Mouse (Mus musculus) megakaryocyte progenitor cell, adult 5-6 weeks (primary cell): ENCODE measurements around the gene Ap4e1. TPM values are rescaled to one million over a fixed set of nuclear protein-coding genes. Genes with fewer than 3 reads are reported as not detected.
A peak's percentile ranks its signal among the peaks of the same experiment; 100 is the strongest.

ENCODE experiments used
- ATAC-seq: replicated peaks from 2 replicates; pipeline ENCODE4 v1.8.0; 2016; ENCODE audit warnings: mild to moderate bottlenecking, moderate TSS enrichment, inconsistent platforms; ENCODE audit not compliant: poor library complexity
- total RNA-seq, 2 experiments: library from RNA; stranded (forward) in 1 of 2; stranded (reverse) in 1 of 2; fragments of 157-497, 149-512 nt in 1 of 2; fragments of 200-1000 nt in 1 of 2; gene quantifications; 2 replicates each; pipeline versions ENCODE4 v1.2.3 to v1.2.4; 2015 to 2017

Gene Ap4e1
- total RNA-seq (2015) (8.3 and 10.6 TPM in 2 replicates), total RNA-seq (2017) (17.1 and 20.6 TPM in 2 replicates)

- peak; percentile 96 for ATAC-seq
These were observed at the start of gene Ap4e1 for GRCm38 (mm10) chr2:127008469-127008998. Ap4e1 (plus strand) TSS chr2:127008717.

DNA sequence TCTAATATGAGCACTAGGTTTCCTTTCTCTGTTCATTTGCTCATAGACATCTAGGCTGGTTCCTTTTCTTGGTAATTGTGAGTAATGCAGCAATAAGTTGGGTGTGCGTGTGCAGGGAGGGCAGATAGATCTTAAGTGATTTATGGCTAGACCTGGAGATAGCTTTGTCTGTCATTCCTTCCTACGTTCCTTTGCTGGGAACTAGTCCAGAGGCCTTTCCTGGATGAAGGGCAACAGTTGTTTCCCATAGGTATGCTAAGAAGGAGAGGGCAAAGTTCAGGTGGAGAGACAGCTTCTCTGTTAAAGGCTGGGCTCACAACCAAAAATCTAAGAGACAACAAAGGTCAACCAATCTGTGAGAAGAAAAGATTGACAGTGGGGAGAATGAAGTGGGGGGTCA is 46.8 kb upstream of the Ap4e1 start:
- ATAC-seq: no peak

DNA sequence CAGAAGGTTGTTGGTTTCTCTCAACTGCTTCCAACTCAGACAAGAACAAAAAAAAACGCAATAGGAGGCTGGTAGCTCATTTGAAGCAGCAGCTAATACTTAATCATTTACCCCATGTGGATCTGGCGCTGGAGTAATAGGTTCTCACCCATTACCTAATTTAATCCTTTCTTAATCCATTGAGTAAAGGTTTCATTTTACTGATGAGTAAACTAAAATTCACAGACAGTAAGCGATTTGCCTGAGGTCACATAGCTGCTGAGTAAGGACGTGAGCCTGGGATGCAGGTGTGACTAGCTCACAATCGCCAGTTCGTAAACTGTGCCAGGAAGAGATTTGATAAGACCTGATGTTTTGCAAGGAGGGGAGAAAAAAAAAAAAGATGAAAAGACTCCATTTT is 31.1 kb upstream of the Ap4e1 start:
- no peak for ATAC-seq

DNA sequence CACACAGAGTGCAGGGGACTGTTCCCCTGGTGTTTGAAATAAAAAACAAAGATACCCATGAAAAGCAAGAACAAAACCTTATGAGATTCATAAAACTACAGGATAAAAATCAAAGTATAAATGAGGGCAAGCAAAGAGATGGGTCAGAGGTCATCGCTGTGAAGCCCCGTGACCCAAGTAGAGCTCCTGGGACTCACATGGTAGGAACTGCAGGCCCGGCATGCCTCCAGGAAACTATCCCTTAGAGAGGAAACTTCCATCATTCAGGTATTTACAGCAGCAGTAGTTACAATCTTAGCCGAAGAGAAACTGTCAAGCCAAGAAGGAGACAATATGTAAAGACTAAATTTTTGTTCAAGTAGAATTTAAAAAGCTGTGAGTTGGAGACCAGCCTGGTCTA is 25.3 kb upstream of the Ap4e1 start:
- ATAC-seq: no peak

- ATAC-seq: no peak; the same call in 1 of the 2 replicates
These were observed 18.6 kb upstream of the Ap4e1 start for GRCm38 (mm10) chr2:126989919-126990318.

DNA sequence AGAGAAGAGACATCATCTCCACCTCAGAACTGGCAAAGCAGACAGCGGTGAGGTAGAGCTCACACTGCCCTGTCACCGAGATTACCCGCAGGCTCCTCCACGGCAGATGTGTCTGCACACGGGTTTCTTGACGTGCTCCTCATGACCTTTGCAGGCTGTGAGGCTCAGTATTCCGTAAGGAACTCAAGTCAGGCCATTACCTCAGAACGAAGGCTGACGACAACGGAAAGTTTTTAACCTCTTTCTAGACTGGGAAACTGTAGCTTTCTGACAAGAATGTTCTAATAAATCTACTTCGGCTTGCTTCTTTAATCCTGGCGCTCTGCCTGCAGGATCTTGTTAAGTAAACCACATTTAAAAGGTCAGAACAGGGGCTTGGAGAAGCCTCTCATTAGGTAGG is 15.8 kb upstream of the Ap4e1 start:
- ATAC-seq: no peak

DNA sequence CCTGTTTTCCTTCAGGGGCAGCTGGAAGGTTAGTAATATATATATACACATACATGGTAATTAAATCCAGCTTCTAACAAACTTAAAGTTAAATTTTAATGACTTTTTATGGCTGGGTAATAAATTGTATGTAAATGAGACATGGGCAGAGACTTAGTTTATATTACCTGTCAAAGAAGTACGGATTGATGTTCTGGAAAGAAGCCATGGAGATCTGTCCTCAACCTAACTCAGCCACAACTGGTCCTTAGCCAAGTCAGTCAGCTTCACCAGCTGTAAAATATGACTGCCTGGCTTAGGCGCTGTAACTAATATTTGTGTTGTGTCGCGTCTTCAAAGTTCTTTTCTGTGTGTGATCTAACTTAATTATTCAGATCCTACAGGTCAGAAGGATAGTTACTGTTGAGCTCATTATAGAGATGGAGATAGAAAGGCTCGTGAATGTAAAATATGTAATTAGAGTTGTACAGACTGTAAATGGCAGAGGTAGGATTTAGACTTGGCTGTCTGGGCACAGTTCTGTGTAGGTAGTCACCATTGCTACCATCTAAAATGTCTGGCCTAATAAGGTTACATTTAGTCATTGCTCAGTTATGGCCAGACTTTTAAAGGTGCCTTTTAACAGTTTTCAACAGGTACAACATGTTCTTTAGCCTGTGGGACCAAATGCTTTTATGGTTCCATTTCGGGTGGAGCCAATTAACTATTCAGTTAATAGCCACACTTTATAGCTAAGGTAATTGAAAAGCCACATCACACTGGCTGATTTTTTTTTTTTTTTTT is 13.9 kb upstream of the Ap4e1 start:
- no peak for ATAC-seq

- ATAC-seq: peak; percentile 92
These were observed 11.8 kb upstream of the Ap4e1 start for GRCm38 (mm10) chr2:126996737-126997136.

DNA sequence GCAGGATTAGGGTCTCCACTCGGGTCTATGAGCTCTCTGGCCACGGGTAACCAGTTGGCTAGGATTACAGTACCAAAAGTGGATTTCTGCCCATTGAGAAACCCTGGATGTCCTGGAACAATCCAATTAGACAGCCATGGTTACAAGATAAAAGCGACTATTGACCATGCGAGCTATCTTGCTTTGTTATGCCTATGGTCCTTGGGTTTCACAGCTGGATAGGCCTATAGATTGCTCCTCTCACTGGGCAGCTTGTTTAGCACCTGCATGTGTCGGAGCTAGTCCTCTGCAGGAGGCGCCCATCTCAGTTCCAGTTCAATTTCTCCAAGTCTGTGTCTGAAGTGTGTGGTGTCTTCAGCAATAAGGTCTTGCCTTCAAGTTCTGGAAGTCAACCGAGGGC is 10.3 kb upstream of the Ap4e1 start:
- ATAC-seq: no peak

GRCm38 (mm10) chr2:127000406-127001324 is 7.9 kb upstream of the Ap4e1 start:
- no peak for ATAC-seq

DNA sequence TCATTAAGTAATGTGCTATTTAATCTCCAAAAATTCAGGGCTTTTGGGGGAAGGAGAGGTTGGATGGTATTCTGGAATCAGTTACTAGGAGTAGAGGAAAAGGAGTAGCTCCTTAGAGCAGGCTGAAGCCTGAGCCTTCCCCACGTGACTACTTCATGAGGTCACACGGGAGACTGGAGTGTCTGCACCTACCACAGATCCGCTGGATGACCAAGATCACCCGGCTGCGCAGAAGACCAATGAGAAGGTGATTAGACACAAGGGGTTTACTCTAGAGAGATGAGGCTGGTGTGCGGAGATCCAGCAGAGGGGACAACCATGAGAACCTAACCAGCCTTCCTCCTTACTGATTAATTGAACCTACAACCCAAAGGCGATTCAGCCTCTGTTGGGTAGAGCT is 4.5 kb upstream of the Ap4e1 start:
- ATAC-seq: no peak

DNA sequence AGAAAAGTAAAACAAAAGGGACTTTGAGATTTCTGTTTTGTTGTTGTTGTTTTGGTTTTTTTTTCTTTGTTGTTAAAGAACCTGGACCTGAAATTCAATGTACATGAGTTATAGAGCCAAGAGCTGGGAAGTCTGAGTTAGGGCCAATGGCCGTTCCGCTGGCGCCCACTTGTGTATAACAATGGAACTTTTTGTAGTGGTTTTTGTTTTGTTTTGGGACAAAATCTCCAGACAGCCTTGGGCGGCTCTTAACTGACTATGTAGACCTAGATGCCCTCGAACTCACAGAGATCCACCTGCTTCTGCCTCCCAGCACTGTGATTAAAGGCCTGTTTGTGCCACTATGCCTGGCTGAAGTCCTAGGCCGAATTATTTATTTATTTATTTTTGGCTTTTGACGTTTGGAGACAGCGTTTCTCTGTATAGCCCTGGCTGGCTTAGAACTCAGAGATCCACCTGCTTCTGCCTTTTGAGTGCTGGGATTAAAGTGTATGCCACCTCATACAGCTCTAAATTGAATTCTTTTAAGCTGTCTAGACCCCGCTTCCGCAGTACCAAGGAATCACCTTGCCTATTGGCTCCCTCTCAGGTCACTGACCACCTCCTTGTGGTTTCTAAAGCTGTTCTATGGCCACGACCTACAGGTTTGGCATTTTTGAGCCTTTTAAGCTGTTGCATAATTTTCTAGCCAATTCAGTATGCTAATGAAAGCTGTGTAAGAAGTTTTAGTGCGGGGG is 1.7 kb upstream of the Ap4e1 start:
- ATAC-seq: peak; percentile 65

GRCm38 (mm10) chr2:127007509-127007908 is 1.0 kb upstream of the Ap4e1 start:
- no peak for ATAC-seq

DNA sequence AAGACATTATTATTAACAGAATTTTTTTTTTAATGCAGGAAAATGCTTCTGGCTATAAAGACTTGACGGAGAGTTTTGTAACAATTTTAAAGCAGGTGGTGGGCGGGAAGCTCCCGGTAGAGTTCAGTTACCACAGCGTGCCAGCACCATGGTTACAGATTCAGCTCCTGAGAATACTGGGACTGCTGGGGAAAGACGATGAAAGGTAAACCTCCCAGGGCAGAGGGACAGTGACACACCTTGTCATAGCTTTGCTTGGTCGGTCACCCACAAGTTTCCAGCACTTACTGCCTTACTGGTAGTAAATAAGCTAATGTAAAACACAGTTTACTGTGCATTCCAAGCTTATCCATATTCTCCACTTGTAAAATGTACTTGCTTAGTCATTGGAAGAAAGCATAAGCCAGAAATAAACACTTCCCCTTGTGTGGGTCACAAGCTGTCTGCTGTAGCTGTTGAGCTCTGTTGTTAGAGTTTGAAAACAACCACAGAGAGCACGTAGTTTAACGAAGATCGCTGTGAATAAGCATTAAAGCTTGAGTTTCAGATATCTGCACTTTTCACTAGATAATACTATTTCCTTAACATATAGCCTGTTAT is 26.6 kb downstream of the Ap4e1 start:
- ATAC-seq: no peak

- no peak for ATAC-seq
These were observed 28.8 kb downstream of the Ap4e1 start for GRCm38 (mm10) chr2:127037299-127037698.

DNA sequence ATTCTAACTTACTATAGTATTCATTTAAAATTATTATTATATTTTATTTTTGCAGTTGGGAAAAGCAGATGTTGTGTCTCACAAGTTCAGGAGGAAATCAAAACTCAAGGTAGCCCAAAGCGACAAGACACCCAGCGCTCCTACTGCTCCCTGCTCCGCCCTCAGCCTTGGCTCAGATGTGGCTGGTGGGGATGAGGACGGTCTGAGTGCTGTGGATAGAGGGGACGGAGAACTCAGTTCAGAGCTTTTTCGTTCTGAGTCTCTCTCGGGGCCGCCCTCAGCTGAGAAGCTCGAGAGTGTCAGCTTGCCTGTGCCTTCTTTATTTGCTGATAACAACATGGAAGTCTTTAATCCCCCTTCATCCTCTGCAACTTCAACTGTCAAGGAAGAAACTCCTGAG is 53.0 kb downstream of the Ap4e1 start:
- ATAC-seq: no peak

GRCm38 (mm10) chr2:127068806-127069205 is 60.3 kb downstream of the Ap4e1 start:
- no peak for ATAC-seq

- ATAC-seq: peak; percentile 23; the same call in 1 of the 2 replicates
These were observed 61.4 kb downstream of the Ap4e1 start for GRCm38 (mm10) chr2:127069781-127070434.

DNA sequence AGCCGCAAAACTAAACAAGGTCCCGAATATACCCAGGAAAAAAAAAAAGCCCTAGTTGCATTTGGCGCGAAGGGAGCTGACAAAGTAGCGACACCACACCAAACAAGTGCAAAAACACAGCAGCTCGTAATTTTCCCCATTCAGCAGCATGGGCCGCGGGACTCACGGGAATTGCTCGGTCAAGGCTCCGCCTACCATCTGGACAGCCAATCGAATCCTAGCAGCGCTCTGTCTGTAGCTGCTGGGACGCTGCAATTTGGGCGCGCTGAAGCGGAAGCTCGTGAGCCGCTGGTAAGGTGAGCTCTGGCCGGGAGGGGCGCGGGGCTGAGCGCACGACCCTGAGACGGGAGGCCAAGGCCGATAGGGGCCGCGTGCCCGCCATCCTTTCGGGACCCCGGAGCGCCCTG is 61.9 kb downstream of the Ap4e1 start, which contains the start of gene Blvra:
Blvra (plus strand) TSS at position 231 of the 407 bp plus-strand sequence.
- ATAC-seq: peak; percentile 100

DNA sequence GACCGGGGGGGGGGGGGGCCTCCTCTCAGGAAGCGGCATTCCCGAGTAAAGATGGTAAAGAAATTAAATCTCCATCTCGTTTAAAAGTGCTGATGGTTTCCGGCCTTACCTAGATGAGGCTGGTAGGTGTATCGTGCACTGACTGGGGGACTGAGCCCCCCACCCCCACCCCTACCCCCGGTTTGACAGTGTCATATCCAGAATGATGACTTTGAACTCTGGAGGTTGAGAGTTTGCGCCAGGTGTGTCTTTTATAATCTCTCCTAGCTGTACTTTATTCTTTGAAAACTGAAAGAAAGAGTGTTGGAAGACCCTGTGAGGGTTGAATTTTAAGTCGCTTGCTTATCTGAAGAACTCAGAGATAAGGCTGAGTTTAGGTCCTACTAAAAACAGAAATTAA is 62.4 kb downstream of the Ap4e1 start:
- no peak for ATAC-seq
